Mouse (Mus musculus): ENCODE data around the gene Ift22.

DNA sequence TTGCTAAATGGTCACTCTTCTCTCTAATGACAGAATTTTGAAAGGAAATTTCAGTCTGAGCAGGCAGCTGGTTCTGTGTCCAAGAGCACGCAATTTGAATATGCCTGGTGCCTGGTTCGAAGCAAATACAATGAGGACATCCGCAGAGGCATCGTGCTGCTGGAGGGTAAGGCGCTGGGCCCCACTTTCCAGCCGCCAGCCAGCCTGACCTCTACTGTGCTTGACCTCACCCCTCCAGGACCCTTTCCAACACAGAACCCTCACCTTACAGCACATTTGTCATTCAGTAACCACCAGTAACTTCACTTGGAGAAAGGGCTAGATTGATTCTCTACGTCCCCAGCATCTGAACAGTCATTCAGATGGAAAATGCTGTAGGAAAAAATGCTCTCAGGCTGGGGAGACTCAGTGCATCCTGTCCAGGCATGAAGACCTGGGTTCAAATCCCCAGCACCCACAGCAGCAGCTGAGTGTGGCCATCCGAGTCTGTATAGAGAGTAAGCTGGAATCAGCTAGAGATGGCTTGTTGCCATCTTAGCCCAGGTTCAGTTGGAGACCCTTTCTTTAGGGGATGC is 55.1 kb downstream of the Ift22 start:
- TF ChIP-seq CTCF (IDR thresholded peaks at IDR 0.05; ENCODE audit: low read depth) (no peak), EP300 (optimal IDR thresholded peaks at IDR 0.05) (no peak)
